Mouse (Mus musculus) CH12.LX (cell line): Measurements from ENCODE around the gene Tnik. TPM values are rescaled to one million over a fixed set of nuclear protein-coding genes. Genes with fewer than 3 reads are reported as not detected.

Source experiments
- DNase-seq: peaks from one replicate; pipeline ENCODE4 v3.0.0-alpha.2; 2013; ENCODE audit errors: extremely low read depth
- H3K27ac ChIP-seq: 2 replicates; pipeline ENCODE4 v1.5.1; 2012; ENCODE audit warnings: low read depth, mild to moderate bottlenecking, control low read depth, moderate library complexity; ENCODE audit not compliant: insufficient read depth
- H3K27me3 ChIP-seq: replicated peaks from 2 replicates; pipeline ENCODE3; 2012; ENCODE audit warnings: inconsistent platforms
- H3K36me3 ChIP-seq, 2 experiments: replicated peaks in 1 of 2; 2 replicates each; pipeline versions ENCODE3 to v1.6.1; 2012; ENCODE audit warnings: inconsistent platforms in 1 of 2, low read length in 1 of 2, mild to moderate bottlenecking in 1 of 2, mixed read lengths in 1 of 2, moderate library complexity in 1 of 2; ENCODE audit not compliant: control insufficient read depth in 1 of 2, insufficient read depth in 1 of 2
- H3K4me1 ChIP-seq, 2 experiments: 2 replicates each; pipeline ENCODE4 v1.6.1; 2012; ENCODE audit warnings: inconsistent platforms in 1 of 2, moderate library complexity in 1 of 2; ENCODE audit not compliant: insufficient read depth in 2 of 2, control insufficient read depth in 1 of 2
- H3K4me2 ChIP-seq: 2 replicates; pipeline ENCODE4 v1.6.1; 2012; ENCODE audit warnings: low read depth, mild to moderate bottlenecking, control low read depth; ENCODE audit not compliant: poor library complexity, insufficient read depth, severe bottlenecking
- H3K4me3 ChIP-seq, 3 experiments: fragments of 150-350 bp in 1 of 3; sonication (generic) in 1 of 3; replicated peaks in 1 of 3; 2 replicates each; pipeline versions ENCODE3 to v1.5.1; 2011 to 2012; ENCODE audit warnings: low read depth in 2 of 3, low read length in 2 of 3, mild to moderate bottlenecking in 2 of 3, moderate library complexity in 2 of 3, control low read depth in 1 of 3, improper control_type of control experiment in 1 of 3, inconsistent platforms in 1 of 3, mixed read lengths in 1 of 3; ENCODE audit not compliant: poor library complexity in 1 of 3
- H3K79me2 ChIP-seq: replicated peaks from 2 replicates; pipeline ENCODE4 v1.6.1; 2012; ENCODE audit warnings: mild to moderate bottlenecking, moderate library complexity; ENCODE audit not compliant: control insufficient read depth, poor library complexity, insufficient read depth, severe bottlenecking; ENCODE audit errors: extremely low read depth
- H3K9ac ChIP-seq: 2 replicates; pipeline ENCODE4 v1.6.1; 2012; ENCODE audit warnings: low read depth, mild to moderate bottlenecking, control low read depth, moderate library complexity; ENCODE audit not compliant: insufficient read depth
- H3K9me3 ChIP-seq: replicated peaks from 2 replicates; pipeline ENCODE3; 2012; ENCODE audit warnings: low read length, inconsistent platforms, mixed read lengths
- BHLHE40 ChIP-seq: IDR thresholded peaks from 2 replicates; pipeline ENCODE4 v1.6.1; 2011; ENCODE audit warnings: mild to moderate bottlenecking, low read depth, low read length, improper control_type of control experiment
- HCFC1 ChIP-seq: IDR thresholded peaks from 2 replicates; pipeline ENCODE4 v1.6.1; 2012; ENCODE audit warnings: low read depth, mild to moderate bottlenecking, inconsistent platforms, low read length, improper control_type of control experiment
- JUND ChIP-seq: conservative IDR thresholded peaks from 2 replicates; pipeline ENCODE4 v1.6.1; 2011; ENCODE audit warnings: low read depth, low read length, improper control_type of control experiment
- KAT2A ChIP-seq: IDR thresholded peaks from 2 replicates; pipeline ENCODE4 v1.6.1; 2012; ENCODE audit warnings: low read length, improper control_type of control experiment, inconsistent platforms; ENCODE audit not compliant: insufficient replicate concordance
- MAX ChIP-seq: IDR thresholded peaks from 2 replicates; pipeline ENCODE4 v1.6.1; 2011; ENCODE audit warnings: low read length, improper control_type of control experiment
- MEF2A ChIP-seq: IDR thresholded peaks from 2 replicates; pipeline ENCODE4 v1.6.1; 2014; ENCODE audit warnings: low read depth, mild to moderate bottlenecking, inconsistent platforms, low read length, improper control_type of control experiment, borderline replicate concordance
- MXI1 ChIP-seq: IDR thresholded peaks from 2 replicates; pipeline ENCODE4 v1.6.1; 2011; ENCODE audit warnings: mild to moderate bottlenecking, low read depth, low read length, improper control_type of control experiment
- NELFE ChIP-seq: IDR thresholded peaks from 2 replicates; pipeline ENCODE4 v1.6.1; 2011; ENCODE audit warnings: low read depth, low read length, improper control_type of control experiment
- RAD21 ChIP-seq: IDR thresholded peaks from 2 replicates; pipeline ENCODE4 v1.6.1; 2011; ENCODE audit warnings: low read depth, mild to moderate bottlenecking, low read length, improper control_type of control experiment, moderate library complexity
- RCOR1 ChIP-seq: conservative IDR thresholded peaks from 2 replicates; pipeline ENCODE4 v1.6.1; 2012; ENCODE audit warnings: low read depth, mild to moderate bottlenecking, inconsistent platforms, low read length, improper control_type of control experiment
- SMC3 ChIP-seq: IDR thresholded peaks from 2 replicates; pipeline ENCODE4 v1.6.1; 2011; ENCODE audit warnings: low read depth, low read length, improper control_type of control experiment
- TBP ChIP-seq: conservative IDR thresholded peaks from 2 replicates; pipeline ENCODE4 v1.6.1; 2011; ENCODE audit warnings: low read depth, low read length, improper control_type of control experiment
- USF2 ChIP-seq: conservative IDR thresholded peaks from 2 replicates; pipeline ENCODE4 v1.6.1; 2011; ENCODE audit warnings: low read depth, low read length, improper control_type of control experiment
- ZMIZ1 ChIP-seq: IDR thresholded peaks from 2 replicates; pipeline ENCODE4 v1.6.1; 2012; ENCODE audit warnings: low read depth, mild to moderate bottlenecking, inconsistent platforms, low read length, improper control_type of control experiment
- dilution Hi-C: fragments of 300-500 bp; cut with MboI; formaldehyde crosslinking; loops from 2 replicates; pipeline ENCODE4 v1.14.3; 2020; ENCODE audit warnings: low sequenced_read_pairs; ENCODE audit not compliant: extremely low pct_unique_long_range_greater_than_20kb, extremely low pct_ligation_motif_present
- in situ Hi-C: fragments of 300-500 bp; cut with MboI; formaldehyde crosslinking; loops from 3 replicates; pipeline ENCODE4 v1.14.3; 2019; ENCODE audit warnings: low sequenced_read_pairs, low pct_ligation_motif_present, low pct_unique_long_range_greater_than_20kb, mixed read lengths
- polyA plus RNA-seq: library from polyadenylated mRNA; unstranded; fragments of >175 nt; gene quantifications from 2 replicates; pipeline ENCODE4 v1.2.1, GENCODE M21; 2012; ENCODE audit warnings: low read depth; ENCODE audit not compliant: insufficient read length
- total RNA-seq, 2 experiments: library from RNA; depleted of rRNA; stranded (reverse); fragments of 300-350 nt in 1 of 2; fragments of >200 nt in 1 of 2; gene quantifications; 2 replicates each; pipeline ENCODE4 v1.2.3; 2012 to 2014

Gene Tnik
- total and polyA plus RNA-seq, 3 experiments = 0.08 TPM; not detected in 2

DNA sequence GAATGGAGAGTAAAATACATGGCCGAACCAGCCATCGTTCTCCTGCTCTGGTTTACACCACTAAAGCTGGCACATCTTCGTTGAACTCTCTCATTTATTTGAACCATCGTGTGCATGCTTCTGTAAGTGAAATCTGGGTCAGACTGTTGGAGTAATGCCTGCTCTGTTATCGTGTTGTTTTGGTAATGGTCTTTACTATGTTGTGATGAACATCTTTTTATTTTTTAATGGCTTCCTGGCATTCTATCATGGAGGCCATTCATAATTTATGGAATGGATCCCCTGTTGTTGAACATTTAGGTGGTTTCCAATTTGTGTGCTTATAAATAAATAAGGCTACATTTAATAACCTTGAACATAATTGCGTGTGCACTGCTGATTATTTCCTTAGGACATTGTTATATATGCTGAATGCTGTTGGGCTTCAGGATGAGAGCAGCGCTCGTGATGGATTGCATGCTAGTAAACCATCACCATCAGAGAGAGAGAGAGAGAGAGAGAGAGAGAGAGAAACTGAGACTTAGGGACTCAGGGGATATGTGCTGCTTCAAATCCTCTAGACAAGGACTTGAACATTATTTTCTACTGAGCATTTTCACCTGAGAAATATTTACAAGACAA, 62.7 kb downstream of the Tnik start:
- DNase-seq = no peak

DNA sequence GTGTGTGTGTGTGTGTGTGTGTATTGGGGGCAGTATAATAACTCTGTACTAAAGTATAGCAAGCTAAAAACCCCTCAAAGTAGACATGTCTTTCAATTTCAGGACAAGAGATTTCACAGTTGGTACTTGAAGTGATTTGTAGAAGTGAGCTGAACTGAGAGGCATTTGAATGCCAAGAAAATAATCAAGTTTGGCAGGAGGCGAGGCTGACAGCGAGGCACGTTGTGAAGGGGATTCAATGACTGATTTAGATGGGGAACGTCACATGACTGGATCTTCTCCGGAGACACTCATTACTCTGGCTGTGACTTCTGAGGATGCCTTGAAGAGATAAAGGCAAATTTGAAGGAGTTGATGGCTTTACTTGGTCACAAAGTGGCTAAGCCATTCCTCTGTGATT, 69.3 kb downstream of the Tnik start:
- H3K36me3 ChIP-seq = no peaks in the 10 kb centered on the region
- dilution Hi-C loops (no loop called here), in situ Hi-C loops (no loop called here)
- H3K4me3 ChIP-seq = no peak overlapping the region
- no peaks in the 10 kb centered on the region for H3K4me1 ChIP-seq
- H3K79me2 ChIP-seq = no peaks in the 10 kb centered on the region
- no peak overlapping the region for H3K9ac ChIP-seq
- H3K4me2 ChIP-seq = no peak overlapping the region
- TF ChIP-seq JUND = no peak
- peaks cover 69% of the 10 kb centered on the region for H3K9me3 ChIP-seq
- no peak overlapping the region for H3K27ac ChIP-seq
- DNase-seq = no peak
- H3K27me3 ChIP-seq = no peaks in the 10 kb centered on the region

More for the DNA sequence above, 62.7 kb downstream of the Tnik start:
- H3K36me3 ChIP-seq = no peaks in the 10 kb centered on the region
- no peak for TF ChIP-seq HCFC1
- no peak for TF ChIP-seq ZMIZ1
- TF ChIP-seq USF2 = no peak
- no peak for TF ChIP-seq SMC3
- no peak for TF ChIP-seq MXI1
- no peak for TF ChIP-seq MEF2A
- no peak for TF ChIP-seq RAD21
- no peak for TF ChIP-seq MAX
- TF ChIP-seq TBP = no peak
- no peak overlapping the region for H3K27ac ChIP-seq
- no peak overlapping the region for H3K4me3 ChIP-seq
- in situ Hi-C loops (no loop called here), dilution Hi-C loops (no loop called here)
- H3K4me2 ChIP-seq = no peak overlapping the region
- no peaks in the 10 kb centered on the region for H3K27me3 ChIP-seq
- H3K9ac ChIP-seq = no peak overlapping the region
- H3K79me2 ChIP-seq = no peaks in the 10 kb centered on the region
- H3K9me3 ChIP-seq = peaks cover 65% of the 10 kb centered on the region
- no peaks in the 10 kb centered on the region for H3K4me1 ChIP-seq

- no peaks in the 10 kb centered on the region for H3K79me2 ChIP-seq
- in situ Hi-C loops (no loop called here), dilution Hi-C loops (no loop called here)
- no peak overlapping the region for H3K4me3 ChIP-seq
- H3K9ac ChIP-seq = no peak overlapping the region
- H3K9me3 ChIP-seq = peaks cover 71% of the 10 kb centered on the region
- no peaks in the 10 kb centered on the region for H3K27me3 ChIP-seq
- TF ChIP-seq ZMIZ1 (no peak), MAX (no peak), RCOR1 (no peak), SMC3 (no peak), BHLHE40 (no peak), JUND (no peak), MEF2A (no peak), MXI1 (no peak), KAT2A (no peak), RAD21 (no peak), NELFE (no peak)
- H3K36me3 ChIP-seq = no peaks in the 10 kb centered on the region
- no peaks in the 10 kb centered on the region for H3K4me1 ChIP-seq
- DNase-seq = no peak
- no peak overlapping the region for H3K4me2 ChIP-seq
- H3K27ac ChIP-seq = no peak overlapping the region
Measured at GRCm38 (mm10) chr3:28333869-28334268, 70.9 kb downstream of the Tnik start.
